Mouse (Mus musculus) midbrain, embryonic 15.5 days (tissue): ENCODE measurements around the gene Phf10. TPM values are rescaled to one million over a fixed set of nuclear protein-coding genes. Genes with fewer than 3 reads are reported as not detected.
"Not testable (repeated sequence)": the region's sequence is repeated elsewhere in the genome, so short reads cannot be mapped to it uniquely, and the experiment has no call there.

Experiments used
- ATAC-seq: fragments of 200-750 bp; cut with Nextera tagmentation; replicated peaks from 2 replicates; pipeline ENCODE4 v1.8.0; 2017; ENCODE audit warnings: moderate TSS enrichment
- H3K27ac ChIP-seq: fragments of 300-500 bp; sonication (generic); 2 replicates; pipeline ENCODE4 v1.5.1; 2015; ENCODE audit warnings: mild to moderate bottlenecking, inconsistent platforms
- H3K27me3 ChIP-seq: fragments of 300-500 bp; sonication (generic); replicated peaks from 2 replicates; pipeline ENCODE4 v1.6.1; 2015; ENCODE audit warnings: inconsistent platforms
- H3K36me3 ChIP-seq: fragments of 300-500 bp; sonication (generic); replicated peaks from 2 replicates; pipeline ENCODE4 v1.6.1; 2015; ENCODE audit warnings: inconsistent platforms
- H3K4me1 ChIP-seq: fragments of 300-500 bp; sonication (generic); 2 replicates; pipeline ENCODE4 v1.6.1; 2015; ENCODE audit warnings: inconsistent platforms
- H3K4me2 ChIP-seq: fragments of 300-500 bp; sonication (generic); 2 replicates; pipeline ENCODE4 v1.6.1; 2015; ENCODE audit warnings: inconsistent platforms, mild to moderate bottlenecking, moderate library complexity
- H3K4me3 ChIP-seq: fragments of 300-500 bp; sonication (generic); 2 replicates; pipeline ENCODE4 v1.5.1; 2015; ENCODE audit warnings: mild to moderate bottlenecking, inconsistent platforms
- H3K9ac ChIP-seq: fragments of 300-500 bp; sonication (generic); 2 replicates; pipeline ENCODE4 v1.6.1; 2015; ENCODE audit warnings: mild to moderate bottlenecking, inconsistent platforms
- H3K9me3 ChIP-seq: fragments of 300-500 bp; sonication (generic); 2 replicates; pipeline ENCODE4 v1.6.1; 2016; ENCODE audit warnings: inconsistent platforms
- WGBS: fragments of 180-500 bp; shearing (Covaris S2); methylation state at CpG from one replicate; pipeline ENCODE4 v1.1.7; 2015; ENCODE audit warnings: mixed read lengths; 5-methylcytosine and 5-hydroxymethylcytosine counted together
- polyA plus RNA-seq: library from polyadenylated mRNA; unstranded; fragments of >200 nt; fragmentation: Nextera tagmentation; extraction: Ambion mirVana; gene quantifications from 2 replicates; pipeline ENCODE4 v1.2.1, GENCODE M21; 2015

Gene Phf10
- polyA plus RNA-seq, 1 experiment from 2014 or later = 15.9 TPM

DNA sequence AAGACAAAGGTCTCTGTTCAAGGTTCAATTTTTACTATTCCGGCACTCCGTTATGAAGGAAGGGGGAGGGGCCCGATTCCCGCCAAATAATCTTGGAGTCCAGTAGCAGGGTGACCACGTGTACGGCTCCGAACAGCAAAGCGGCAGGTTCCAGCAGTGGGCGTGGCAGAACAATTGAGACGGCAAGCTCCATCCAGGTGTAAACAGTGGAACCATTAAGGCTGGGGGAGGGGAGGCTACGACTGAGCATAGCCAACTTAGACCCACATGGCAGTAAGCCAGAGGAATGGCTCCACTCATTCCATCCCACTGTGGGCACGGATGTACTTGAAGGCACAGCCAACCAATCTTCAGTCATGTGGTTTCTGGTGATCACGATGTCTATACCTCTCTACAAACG is 25.8 kb downstream of the Phf10 start:
- WGBS = 87% methylated on average over 14 of the region's 14 CpGs
- H3K36me3 ChIP-seq = not testable (repeated sequence)

GRCm38 (mm10) chr17:14931469-14931868 is 29.6 kb downstream of the Phf10 start:
- 86% methylated on average over 5 of the region's 5 CpGs for WGBS
- Histone ChIP-seq H3K9ac (no peak overlapping the region), H3K4me3 (no peak overlapping the region)

More for the DNA sequence above, 25.8 kb downstream of the Phf10 start:
- H3K4me1 ChIP-seq, H3K9ac ChIP-seq, H3K4me3 ChIP-seq, H3K27me3 ChIP-seq, H3K9me3 ChIP-seq, H3K4me2 ChIP-seq, H3K27ac ChIP-seq, ATAC-seq: not testable (repeated sequence)

DNA sequence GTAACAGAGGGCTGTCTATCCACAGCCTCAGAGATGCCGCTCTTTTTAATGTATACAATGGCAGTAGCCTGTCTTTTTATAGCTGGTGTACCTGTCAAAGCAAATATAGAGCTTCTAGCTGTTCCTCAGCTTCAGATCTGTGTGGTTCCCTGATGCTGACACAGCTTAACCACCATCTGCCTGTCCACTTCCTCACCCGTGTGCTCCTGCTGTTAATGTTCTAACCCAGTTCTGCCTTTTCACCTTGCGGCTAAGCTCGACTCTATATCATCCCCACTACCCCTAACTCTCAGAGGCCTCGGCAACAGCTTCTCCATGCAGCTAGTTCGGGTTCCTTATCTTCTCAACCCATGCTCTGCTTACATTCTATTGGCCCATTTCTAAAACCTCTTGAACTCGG is 30.4 kb downstream of the Phf10 start:
- H3K9ac ChIP-seq = no peak overlapping the region
- H3K4me1 ChIP-seq = no peaks in the 10 kb centered on the region
- no peak overlapping the region for H3K4me3 ChIP-seq
- no peak for ATAC-seq
- no peaks in the 10 kb centered on the region for H3K9me3 ChIP-seq
- WGBS = 85% methylated on average over 7 of the region's 7 CpGs
- no peaks in the 10 kb centered on the region for H3K36me3 ChIP-seq
- no peak overlapping the region for H3K4me2 ChIP-seq
- H3K27me3 ChIP-seq = no peaks in the 10 kb centered on the region
- H3K27ac ChIP-seq = no peak overlapping the region

More at GRCm38 (mm10) chr17:14931469-14931868, 29.6 kb downstream of the Phf10 start:
- no peaks in the 10 kb centered on the region for H3K9me3 ChIP-seq
- no peaks in the 10 kb centered on the region for H3K36me3 ChIP-seq
- ATAC-seq = no peak
- no peak overlapping the region for H3K4me2 ChIP-seq
- H3K4me1 ChIP-seq = no peaks in the 10 kb centered on the region
- H3K27ac ChIP-seq = no peak overlapping the region
- no peaks in the 10 kb centered on the region for H3K27me3 ChIP-seq

DNA sequence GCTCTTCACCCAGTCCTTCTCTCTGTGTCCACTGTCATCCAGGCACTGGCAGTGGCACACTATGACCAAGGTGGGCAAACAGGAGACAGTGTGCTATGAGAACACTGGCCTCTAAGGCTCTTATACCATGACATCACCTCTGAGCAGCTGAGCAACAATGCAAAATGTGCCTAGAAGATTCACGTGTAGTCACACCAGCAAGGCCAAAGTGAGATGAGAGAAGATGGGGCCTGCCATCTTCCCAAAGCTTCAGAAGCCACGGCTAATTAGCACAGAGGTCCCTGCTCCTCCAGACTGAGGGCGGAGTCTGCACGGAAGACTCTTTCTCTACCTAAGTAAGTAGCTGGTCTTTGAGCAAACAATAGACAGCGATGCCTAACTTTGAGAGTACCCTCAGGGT is 32.4 kb downstream of the Phf10 start:
- Histone ChIP-seq H3K4me3 (no peak overlapping the region), H3K4me1 (no peaks in the 10 kb centered on the region), H3K9ac (no peak overlapping the region), H3K27me3 (no peaks in the 10 kb centered on the region), H3K4me2 (no peak overlapping the region), H3K9me3 (no peaks in the 10 kb centered on the region), H3K36me3 (no peaks in the 10 kb centered on the region), H3K27ac (no peak overlapping the region)
- WGBS = 73% methylated on average over 5 of the region's 5 CpGs
- ATAC-seq = no peak

GRCm38 (mm10) chr17:14927644-14928218 is 33.3 kb downstream of the Phf10 start:
- Histone ChIP-seq H3K36me3 (no peaks in the 10 kb centered on the region), H3K4me1 (no peaks in the 10 kb centered on the region), H3K27ac (no peak overlapping the region), H3K4me2 (no peak overlapping the region), H3K9ac (no peak overlapping the region), H3K9me3 (no peaks in the 10 kb centered on the region), H3K4me3 (no peak overlapping the region), H3K27me3 (no peaks in the 10 kb centered on the region)
- WGBS = 83% methylated on average over 8 of the region's 8 CpGs
- ATAC-seq = no peak

DNA sequence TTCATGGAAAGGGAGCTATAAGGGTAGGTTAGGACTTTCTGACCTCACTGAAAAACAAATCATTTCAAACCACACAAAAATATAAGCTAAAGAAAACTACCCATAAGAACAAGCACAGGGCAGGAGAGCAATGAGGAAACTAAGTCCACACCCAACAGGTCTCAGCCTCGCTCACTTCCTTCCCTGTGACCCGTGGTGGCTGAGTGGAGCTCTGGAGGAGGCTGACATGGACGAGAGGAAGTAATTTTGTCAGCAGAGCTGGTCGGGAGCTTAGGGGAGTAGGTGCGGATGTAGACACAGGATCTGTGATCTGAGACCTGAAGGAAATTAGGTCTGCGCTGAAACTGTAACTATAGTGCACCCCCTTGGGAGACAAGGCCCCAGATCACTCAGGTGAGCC is 39.5 kb downstream of the Phf10 start:
- H3K27me3 ChIP-seq = no peaks in the 10 kb centered on the region
- no peak overlapping the region for H3K4me2 ChIP-seq
- WGBS = 75% methylated on average over 6 of the region's 6 CpGs

GRCm38 (mm10) chr17:14917866-14918265 is 43.2 kb downstream of the Phf10 start:
- Histone ChIP-seq H3K27me3 (no peaks in the 10 kb centered on the region), H3K9ac (no peak overlapping the region), H3K4me1 (no peaks in the 10 kb centered on the region), H3K4me3 (no peak overlapping the region), H3K4me2 (no peak overlapping the region), H3K36me3 (no peaks in the 10 kb centered on the region), H3K27ac (no peak overlapping the region), H3K9me3 (no peaks in the 10 kb centered on the region)
- WGBS = 89% methylated on average over 8 of the region's 8 CpGs
- ATAC-seq = no peak

More for the DNA sequence above, 39.5 kb downstream of the Phf10 start:
- Histone ChIP-seq H3K4me1 (no peaks in the 10 kb centered on the region), H3K27ac (no peak overlapping the region), H3K4me3 (no peak overlapping the region), H3K9ac (no peak overlapping the region), H3K9me3 (no peaks in the 10 kb centered on the region), H3K36me3 (no peaks in the 10 kb centered on the region)
- no peak for ATAC-seq

DNA sequence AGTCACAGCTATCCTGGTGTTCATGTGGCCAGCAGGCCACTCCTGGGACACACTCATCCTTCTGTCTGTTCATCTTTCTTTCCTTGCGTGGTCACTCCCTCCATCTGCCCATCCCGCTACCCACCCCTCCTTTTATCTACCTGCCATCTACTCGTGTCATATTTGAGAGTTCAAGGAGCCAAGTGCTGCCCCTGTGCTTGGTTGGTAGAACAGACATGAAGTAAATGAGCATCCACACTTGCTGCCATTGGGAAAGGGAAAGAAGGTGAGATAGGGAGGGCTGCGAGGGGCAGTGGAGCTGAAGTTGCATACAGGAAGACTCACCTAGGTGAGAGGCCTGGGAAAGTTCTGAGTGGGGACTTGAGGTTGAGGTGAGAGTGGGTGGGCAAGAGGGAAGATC is 46.7 kb downstream of the Phf10 start:
- no peak overlapping the region for H3K9ac ChIP-seq
- H3K27ac ChIP-seq = no peak overlapping the region
- ATAC-seq = no peak
- H3K27me3 ChIP-seq = no peaks in the 10 kb centered on the region
- H3K4me3 ChIP-seq = no peak overlapping the region
- H3K9me3 ChIP-seq = no peaks in the 10 kb centered on the region
- H3K4me2 ChIP-seq = no peak overlapping the region
- no peaks in the 10 kb centered on the region for H3K36me3 ChIP-seq
- WGBS = 89% methylated on average over 4 of the region's 4 CpGs
- H3K4me1 ChIP-seq = no peaks in the 10 kb centered on the region

DNA sequence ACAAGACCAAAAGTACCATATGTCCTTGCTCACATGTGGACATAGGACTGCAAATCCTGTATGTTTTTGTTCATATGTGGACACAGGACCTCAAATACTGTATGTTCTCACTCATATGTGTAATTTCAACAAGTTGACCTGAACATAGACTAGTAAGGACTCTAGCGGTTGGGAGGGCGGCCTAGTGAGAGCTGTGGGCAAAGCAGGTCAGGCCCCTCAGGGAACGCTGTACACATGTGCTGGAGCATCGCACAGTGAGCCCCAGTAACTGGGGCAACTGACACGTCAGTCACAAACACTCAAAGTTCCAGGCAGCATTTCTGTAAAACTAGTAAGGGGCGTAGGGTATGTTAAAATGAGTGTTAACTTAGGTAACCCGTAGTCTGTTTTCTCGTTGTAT is 48.1 kb downstream of the Phf10 start:
- Histone ChIP-seq H3K27ac (no peak overlapping the region), H3K4me3 (no peak overlapping the region), H3K9me3 (no peaks in the 10 kb centered on the region), H3K36me3 (no peaks in the 10 kb centered on the region), H3K4me1 (no peaks in the 10 kb centered on the region), H3K4me2 (no peak overlapping the region), H3K27me3 (no peaks in the 10 kb centered on the region), H3K9ac (no peak overlapping the region)
- 91% methylated on average over 8 of the region's 8 CpGs for WGBS
- no peak for ATAC-seq

GRCm38 (mm10) chr17:14912420-14912819 is 48.7 kb downstream of the Phf10 start:
- Histone ChIP-seq H3K9ac (no peak overlapping the region), H3K4me2 (no peak overlapping the region), H3K9me3 (no peaks in the 10 kb centered on the region), H3K27ac (no peak overlapping the region), H3K4me3 (no peak overlapping the region), H3K4me1 (no peaks in the 10 kb centered on the region), H3K27me3 (no peaks in the 10 kb centered on the region), H3K36me3 (no peaks in the 10 kb centered on the region)
- 50% methylated on average over 6 of the region's 6 CpGs for WGBS
- ATAC-seq = no peak

- 91% methylated on average over 5 of the region's 5 CpGs for WGBS
- Histone ChIP-seq H3K4me1 (no peaks in the 10 kb centered on the region), H3K4me2 (no peak overlapping the region), H3K9ac (no peak overlapping the region), H3K4me3 (no peak overlapping the region), H3K27me3 (no peaks in the 10 kb centered on the region), H3K9me3 (no peaks in the 10 kb centered on the region), H3K27ac (no peak overlapping the region), H3K36me3 (no peaks in the 10 kb centered on the region)
- ATAC-seq = no peak
These were observed 50.3 kb downstream of the Phf10 start for GRCm38 (mm10) chr17:14910771-14911170.

GRCm38 (mm10) chr17:14909331-14909730 is 51.7 kb downstream of the Phf10 start:
- WGBS = 92% methylated on average over 5 of the region's 5 CpGs
- no peak for ATAC-seq
- Histone ChIP-seq H3K4me3 (no peak overlapping the region), H3K27me3 (no peaks in the 10 kb centered on the region), H3K9ac (no peak overlapping the region), H3K9me3 (no peaks in the 10 kb centered on the region), H3K4me2 (no peak overlapping the region), H3K4me1 (no peaks in the 10 kb centered on the region), H3K36me3 (no peaks in the 10 kb centered on the region), H3K27ac (no peak overlapping the region)

- no peak for ATAC-seq
- H3K4me2 ChIP-seq = no peak overlapping the region
- no peaks in the 10 kb centered on the region for H3K4me1 ChIP-seq
- H3K27ac ChIP-seq = no peak overlapping the region
- no peaks in the 10 kb centered on the region for H3K9me3 ChIP-seq
- no peaks in the 10 kb centered on the region for H3K36me3 ChIP-seq
- no peak overlapping the region for H3K9ac ChIP-seq
- no peaks in the 10 kb centered on the region for H3K27me3 ChIP-seq
- H3K4me3 ChIP-seq = no peak overlapping the region
- WGBS = 81% methylated on average over 12 of the region's 12 CpGs
These were observed 53.9 kb downstream of the Phf10 start for GRCm38 (mm10) chr17:14907136-14907535.
